Mouse (Mus musculus): ENCODE results near the gene Gm4969. TPM values are rescaled to one million over a fixed set of nuclear protein-coding genes. Genes with fewer than 3 reads are reported as not detected.
"Not testable (repeated sequence)": the region's sequence is repeated elsewhere in the genome, so short reads cannot be mapped to it uniquely, and the experiment has no call there.

Gm4969 gene
- polyA plus RNA-seq, 1 experiment from 2014 or later = 2.0 TPM

DNA sequence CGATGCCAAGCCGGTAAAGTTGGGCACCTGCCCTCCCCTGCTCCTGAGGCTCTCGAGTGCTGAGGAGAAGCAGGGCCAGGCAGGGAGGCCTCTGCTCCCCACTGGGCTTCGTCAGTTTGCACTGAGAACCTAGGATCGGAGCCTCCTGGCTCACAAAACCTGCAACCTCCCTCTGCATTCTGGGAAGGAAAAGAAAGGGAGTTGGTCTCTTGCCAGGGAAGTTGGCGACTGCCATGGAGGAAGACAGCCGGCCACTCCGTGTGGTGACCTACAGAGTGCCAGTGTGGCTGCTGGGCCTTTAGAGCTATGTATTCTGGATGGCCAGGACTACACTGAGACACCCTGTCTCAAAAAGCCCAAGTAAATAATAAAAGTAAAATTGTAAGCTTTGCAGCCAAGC is 36.6 kb upstream of the Gm4969 start:
- Histone ChIP-seq H3K4me1 (replicated peaks; ENCODE audit: insufficient read depth, low read length) (peaks cover 19% of the 10 kb centered on the region; the same call in 1 of the 2 replicates), H3K27ac (no peak overlapping the region), H3K36me3 (ENCODE audit: insufficient read depth, low read length) (peaks cover 29% of the 10 kb centered on the region), H3K4me3 (replicated peaks; ENCODE audit: low read depth, low read length) (no peak overlapping the region), H3K9ac (ENCODE audit: low read depth, low read length) (no peak overlapping the region), H3K4me2 (ENCODE audit: low read length) (no peak overlapping the region), H3K9me3 (replicated peaks; ENCODE audit: low read length) (no peaks in the 10 kb centered on the region), H3K27me3 (ENCODE audit: insufficient read depth, low read length) (0 out of 2 replicates have a peak, but pooled peaks cover 5% of the 10 kb centered on the region)
- ATAC-seq (replicated peaks; ENCODE audit: low FRiP score, low read depth) = no peak
- WGBS = 85% methylated on average over 8 of the region's 8 CpGs
- DNase-seq (ENCODE audit: low spot score) = no peak
- no peak for TF ChIP-seq CTCF (IDR thresholded peaks at IDR 0.05; ENCODE audit: low read depth)

DNA sequence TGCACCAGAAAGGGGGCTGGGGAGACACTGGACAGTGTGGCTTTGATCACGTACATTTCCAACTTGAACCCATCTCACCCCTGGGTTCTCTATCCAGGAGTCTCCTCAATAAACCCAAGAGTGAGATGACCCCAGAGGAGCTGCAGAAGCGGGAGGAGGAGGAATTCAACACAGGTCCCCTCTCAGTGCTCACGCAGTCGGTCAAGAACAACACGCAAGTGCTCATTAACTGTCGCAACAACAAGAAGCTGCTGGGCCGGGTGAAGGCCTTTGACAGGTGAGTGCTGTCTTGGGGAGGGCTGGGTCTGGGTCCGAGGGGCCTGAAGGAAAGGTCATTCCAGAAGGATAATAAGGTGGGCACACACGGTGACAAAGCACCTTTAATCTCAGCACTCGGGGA is 33.0 kb upstream of the Gm4969 start:
- not testable (repeated sequence) for H3K27ac ChIP-seq; ATAC-seq (replicated peaks; ENCODE audit: low FRiP score, low read depth); H3K4me2 ChIP-seq (ENCODE audit: low read length); H3K9me3 ChIP-seq (replicated peaks; ENCODE audit: low read length); H3K27me3 ChIP-seq (ENCODE audit: insufficient read depth, low read length); H3K9ac ChIP-seq (ENCODE audit: low read depth, low read length); DNase-seq (ENCODE audit: low spot score); H3K4me3 ChIP-seq (replicated peaks; ENCODE audit: low read depth, low read length)
- Histone ChIP-seq H3K36me3 (ENCODE audit: insufficient read depth, low read length) (peaks cover 35% of the 10 kb centered on the region), H3K4me1 (replicated peaks; ENCODE audit: insufficient read depth, low read length) (peaks cover 13% of the 10 kb centered on the region)
- 87% methylated on average over 10 of the region's 10 CpGs for WGBS

DNA sequence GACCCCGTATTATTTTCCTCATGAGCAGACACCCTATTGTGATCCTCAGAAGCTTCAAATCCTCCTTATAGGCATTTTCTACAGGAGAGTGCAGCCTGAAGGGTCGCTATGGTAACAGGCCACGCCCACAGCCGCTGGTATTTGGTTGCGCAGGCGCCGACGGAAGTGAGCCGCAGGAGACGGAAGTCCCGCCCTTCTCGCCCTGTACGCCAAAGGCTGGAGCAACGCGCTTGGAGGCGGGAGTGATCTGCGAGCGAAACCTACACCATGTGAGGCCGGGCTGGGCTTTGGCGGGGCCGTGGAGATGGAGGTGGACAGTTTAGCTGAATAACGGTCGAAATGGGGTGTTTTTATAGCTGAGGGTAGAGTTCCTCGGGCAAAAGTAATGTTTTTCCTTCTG is 31.5 kb upstream of the Gm4969 start, which contains the start of gene Snrpd2:
TSS of gene Snrpd2 (plus strand) at position 97 of the 400 bp plus-strand sequence.
- Histone ChIP-seq H3K4me1 (replicated peaks; ENCODE audit: insufficient read depth, low read length) (peaks cover 13% of the 10 kb centered on the region), H3K27me3 (ENCODE audit: insufficient read depth, low read length) (no peaks in the 10 kb centered on the region), H3K4me3 (replicated peaks; ENCODE audit: low read depth, low read length) (peak within 1 kb of the TSS; percentile 61), H3K4me2 (ENCODE audit: low read length) (peak within 1 kb of the TSS; percentile 89), H3K36me3 (ENCODE audit: insufficient read depth, low read length) (peaks cover 30% of the 10 kb centered on the region), H3K9me3 (replicated peaks; ENCODE audit: low read length) (no peaks in the 10 kb centered on the region), H3K27ac (peak within 1 kb of the TSS; percentile 75), H3K9ac (ENCODE audit: low read depth, low read length) (peak within 1 kb of the TSS; percentile 58)
- peak; percentile 91 for ATAC-seq (replicated peaks; ENCODE audit: low FRiP score, low read depth)
- no peak for TF ChIP-seq CTCF (IDR thresholded peaks at IDR 0.05; ENCODE audit: low read depth)
- 0% methylated on average over 24 of the region's 24 CpGs for WGBS
- DNase-seq (ENCODE audit: low spot score) = peak; percentile 97

DNA sequence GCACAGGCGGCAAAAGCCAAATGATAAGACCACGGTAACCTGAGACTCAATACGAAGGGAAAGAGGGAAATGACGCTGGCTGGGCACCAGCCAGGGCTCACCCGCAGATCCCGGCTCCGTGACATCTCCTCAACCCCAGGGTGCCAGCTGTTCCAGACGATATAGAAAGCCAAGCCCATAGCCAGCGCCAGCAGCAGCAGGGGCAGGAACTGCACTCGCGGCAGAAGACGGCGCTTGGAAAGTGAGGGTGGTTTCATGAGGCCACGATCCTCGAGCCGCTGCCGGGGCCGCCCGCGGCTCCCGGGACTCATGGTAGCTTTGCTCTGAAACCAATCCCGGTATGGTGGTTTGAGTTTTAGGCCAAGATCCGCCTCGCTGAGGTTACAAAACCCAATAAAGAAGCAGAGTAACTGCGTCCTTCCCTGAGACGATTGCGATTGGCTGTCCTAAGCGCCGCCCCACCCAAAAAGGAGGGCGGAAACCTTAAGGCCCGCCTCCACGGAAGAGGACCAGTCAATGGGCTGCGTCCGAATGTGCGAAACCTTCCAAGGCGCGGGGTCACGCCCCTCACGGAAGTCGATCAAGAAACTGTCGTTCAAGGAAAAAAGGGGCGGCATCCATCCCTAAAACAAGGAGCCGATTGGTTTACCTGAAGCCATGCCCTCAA is 30.8 kb upstream of the Gm4969 start, which contains the start of gene Qpctl:
TSS of gene Qpctl (minus strand) at position 417 of the 667 bp plus-strand sequence.
- DNase-seq (ENCODE audit: low spot score) = peak; percentile 100
- Histone ChIP-seq H3K27me3 (ENCODE audit: insufficient read depth, low read length) (no peaks in the 10 kb centered on the region), H3K36me3 (ENCODE audit: insufficient read depth, low read length) (peaks cover 29% of the 10 kb centered on the region), H3K9me3 (replicated peaks; ENCODE audit: low read length) (no peaks in the 10 kb centered on the region), H3K27ac (peak within 1 kb of the TSS; percentile 75), H3K9ac (ENCODE audit: low read depth, low read length) (peak within 1 kb of the TSS; percentile 58), H3K4me3 (replicated peaks; ENCODE audit: low read depth, low read length) (peak within 1 kb of the TSS; percentile 61), H3K4me2 (ENCODE audit: low read length) (peak within 1 kb of the TSS; percentile 89), H3K4me1 (replicated peaks; ENCODE audit: insufficient read depth, low read length) (peaks cover 13% of the 10 kb centered on the region)
- WGBS = under 1% methylated on average over 43 of the region's 43 CpGs
- TF ChIP-seq CTCF (IDR thresholded peaks at IDR 0.05; ENCODE audit: low read depth) = no peak
- peak; percentile 97 for ATAC-seq (replicated peaks; ENCODE audit: low FRiP score, low read depth)

DNA sequence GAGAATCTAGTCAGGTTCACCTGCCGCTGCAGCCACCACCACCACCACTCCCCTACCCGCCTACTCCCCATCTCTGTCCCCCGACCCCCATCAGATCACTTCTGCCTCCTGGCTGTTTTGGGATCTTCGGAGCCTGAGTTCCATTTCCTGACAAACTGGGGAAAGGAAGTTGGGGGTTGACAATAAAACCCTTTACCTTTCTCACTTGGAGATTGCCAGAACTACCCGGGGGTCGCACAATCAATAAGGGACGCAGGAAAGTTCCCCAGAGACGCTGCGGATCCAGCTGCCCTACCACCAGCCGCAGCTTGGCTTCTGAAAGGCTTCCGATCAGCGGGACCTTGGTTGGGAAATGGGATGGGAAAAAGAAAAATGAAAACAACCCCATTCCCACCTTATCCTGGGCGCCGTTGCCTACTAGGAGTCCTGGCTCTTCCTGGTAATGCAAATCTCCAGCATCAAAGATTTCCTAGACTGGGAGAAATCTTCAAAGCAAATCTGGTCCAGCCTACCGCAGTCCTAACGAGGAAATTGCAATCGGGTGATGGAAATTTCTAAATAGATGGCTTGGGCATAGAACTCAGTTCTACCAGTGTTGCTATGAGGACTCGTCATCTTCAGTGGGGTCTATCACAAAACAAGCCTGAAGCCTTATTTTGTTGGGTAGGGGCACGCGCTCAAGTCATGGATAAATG is 30.2 kb upstream of the Gm4969 start:
- Histone ChIP-seq H3K27ac (peak overlapping the region; percentile 48), H3K4me1 (replicated peaks; ENCODE audit: insufficient read depth, low read length) (peaks cover 13% of the 10 kb centered on the region), H3K9ac (ENCODE audit: low read depth, low read length) (peak overlapping the region; percentile 54), H3K9me3 (replicated peaks; ENCODE audit: low read length) (no peaks in the 10 kb centered on the region), H3K4me3 (replicated peaks; ENCODE audit: low read depth, low read length) (peak overlapping the region; percentile 61), H3K27me3 (ENCODE audit: insufficient read depth, low read length) (no peaks in the 10 kb centered on the region), H3K36me3 (ENCODE audit: insufficient read depth, low read length) (peaks cover 22% of the 10 kb centered on the region), H3K4me2 (ENCODE audit: low read length) (peak overlapping the region; percentile 84)
- 13% methylated on average over 20 of the region's 20 CpGs for WGBS
- DNase-seq (ENCODE audit: low spot score) = no peak
- TF ChIP-seq CTCF (IDR thresholded peaks at IDR 0.05; ENCODE audit: low read depth) = no peak
- no peak for ATAC-seq (replicated peaks; ENCODE audit: low FRiP score, low read depth)

DNA sequence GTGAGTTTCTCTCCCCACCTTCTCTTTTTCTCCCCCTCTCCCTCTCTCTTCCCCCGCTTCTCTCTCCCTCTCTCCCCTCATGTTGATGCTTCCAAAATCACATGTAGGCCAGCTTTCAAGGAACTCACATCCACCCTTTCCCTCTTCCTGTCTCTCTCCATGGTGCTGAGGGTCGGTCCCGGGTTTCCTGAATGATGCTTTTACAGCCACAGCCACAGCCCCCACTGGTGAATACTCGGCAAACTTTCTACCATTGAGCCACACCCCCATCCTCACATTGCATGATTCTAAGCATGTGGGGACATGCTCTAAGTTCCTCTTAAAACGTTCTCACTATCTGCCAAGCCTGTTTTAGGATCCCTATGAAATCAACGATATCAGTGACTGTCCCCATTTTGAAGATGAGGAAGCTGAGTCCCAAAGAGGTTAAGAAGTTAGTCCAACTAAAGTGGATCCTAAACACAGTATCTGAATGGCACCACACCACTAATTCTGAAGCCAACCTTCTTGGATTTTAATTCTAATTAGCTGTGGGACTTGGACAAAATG is 29.4 kb upstream of the Gm4969 start:
- Histone ChIP-seq H3K9me3 (replicated peaks; ENCODE audit: low read length) (no peaks in the 10 kb centered on the region), H3K4me3 (replicated peaks; ENCODE audit: low read depth, low read length) (no peak overlapping the region), H3K4me1 (replicated peaks; ENCODE audit: insufficient read depth, low read length) (peaks cover 13% of the 10 kb centered on the region), H3K9ac (ENCODE audit: low read depth, low read length) (no peak overlapping the region), H3K27ac (no peak overlapping the region), H3K4me2 (ENCODE audit: low read length) (no peak overlapping the region), H3K27me3 (ENCODE audit: insufficient read depth, low read length) (no peaks in the 10 kb centered on the region), H3K36me3 (ENCODE audit: insufficient read depth, low read length) (peaks cover 15% of the 10 kb centered on the region; the same call in 1 of the 2 replicates)
- no peak for TF ChIP-seq CTCF (IDR thresholded peaks at IDR 0.05; ENCODE audit: low read depth)
- DNase-seq (ENCODE audit: low spot score) (peak; percentile 43), ATAC-seq (replicated peaks; ENCODE audit: low FRiP score, low read depth) (no peak)
- WGBS = 39% methylated on average over 6 of the region's 6 CpGs
